Mouse (Mus musculus) G1E (cell line): ENCODE data around the gene Tspoap1.

Source experiments
- CTCF ChIP-seq: IDR thresholded peaks from 2 replicates; pipeline ENCODE4 v1.5.1; 2012; ENCODE audit warnings: low read depth, low read length, inconsistent platforms, mixed read lengths
- GATA2 ChIP-seq: IDR thresholded peaks from 2 replicates; pipeline ENCODE4 v1.6.1; 2012; ENCODE audit warnings: low read depth, low read length, inconsistent platforms, borderline replicate concordance
- TAL1 ChIP-seq: conservative IDR thresholded peaks from 2 replicates; pipeline ENCODE4 v1.6.1; 2012; ENCODE audit warnings: low read depth, low read length, inconsistent platforms, mixed read lengths

- TF ChIP-seq CTCF, result no peak
- no peak for TF ChIP-seq TAL1
- no peak for TF ChIP-seq GATA2
Measured at GRCm38 (mm10) chr11:87760301-87761081, at the start of gene Tspoap1.
